Mouse (Mus musculus) cerebellum, adult 11 months (tissue): ENCODE measurements around the gene Hbb-y.
"Not testable (repeated sequence)": the region's sequence is repeated elsewhere in the genome, so short reads cannot be mapped to it uniquely, and the experiment has no call there.

ENCODE experiments used
- DNase-seq: peaks from one replicate; pipeline ENCODE4 v3.0.0; 2022

Gene Hbb-y

GRCm38 (mm10) chr7:103853090-103853489 lies at the start of gene Hbb-y:
Gene Hbb-y, minus strand, starts transcription at chr7:103853216.
- no peak for DNase-seq

DNA sequence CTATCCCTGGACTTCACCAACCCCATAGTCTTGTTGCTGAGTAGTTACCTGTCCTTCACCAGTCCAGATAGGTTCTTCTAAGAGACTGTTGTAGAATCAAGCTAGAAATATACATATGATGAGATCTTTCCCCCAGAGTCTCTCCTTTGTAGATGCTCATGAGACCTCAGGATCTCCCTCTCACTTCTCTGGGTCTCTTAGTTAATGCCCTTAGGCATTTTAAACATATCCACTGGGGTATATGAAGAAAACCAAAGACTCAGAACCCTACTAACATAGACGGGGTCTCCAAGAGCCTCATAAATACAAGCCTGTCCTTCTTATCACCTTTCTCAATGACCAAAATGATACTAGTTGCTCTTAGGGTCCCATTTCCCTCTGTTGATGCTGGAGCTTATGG lies 41.4 kb upstream of the Hbb-y start, which contains the start of gene Olfr64:
TSS of gene Olfr64 (minus strand) at position 101 of the 400 bp plus-strand sequence.
- no peak for DNase-seq

GRCm38 (mm10) chr7:103886152-103886551 lies 33.1 kb upstream of the Hbb-y start, which contains the start of gene Olfr66:
Gene Olfr66, minus strand, starts transcription at chr7:103886252.
- DNase-seq: no peak

DNA sequence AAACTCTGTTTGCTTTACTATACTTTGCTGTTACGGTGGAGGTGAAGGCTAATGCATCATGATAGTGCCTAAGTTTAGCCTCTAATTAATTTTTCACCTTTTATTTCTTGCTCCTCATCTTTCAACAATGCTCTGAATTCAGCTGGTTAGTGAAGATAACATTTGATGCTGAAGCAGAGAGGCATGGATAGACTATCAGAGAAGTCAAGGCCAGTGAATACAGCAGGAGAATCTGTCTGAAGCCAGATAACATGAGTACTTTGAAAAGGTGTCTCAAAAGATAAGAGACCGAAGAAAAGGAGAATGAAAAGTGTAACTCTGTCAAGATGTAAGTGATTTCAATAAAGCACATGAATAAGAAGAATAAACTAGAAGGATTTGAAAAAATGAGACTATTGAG lies 24.1 kb upstream of the Hbb-y start:
- DNase-seq: no peak

DNA sequence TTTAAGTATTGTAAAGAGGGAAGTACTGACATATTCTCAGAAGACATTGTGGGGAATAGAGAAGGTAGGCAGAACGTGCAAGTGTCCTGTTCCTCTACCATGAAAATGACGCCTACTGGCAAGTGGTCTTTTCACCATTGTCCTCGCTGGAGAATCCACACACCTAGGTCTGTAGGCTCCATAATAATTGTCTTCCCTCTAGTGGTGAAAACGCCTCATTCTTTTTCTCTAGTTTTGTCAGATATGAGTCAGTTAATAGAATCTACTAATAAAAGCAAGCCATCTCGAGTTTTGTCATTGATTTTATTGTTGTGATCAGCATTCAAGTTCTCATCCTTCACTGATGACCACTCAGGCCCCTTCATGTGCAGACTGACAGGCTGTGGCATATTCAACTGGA lies 21.4 kb upstream of the Hbb-y start:
- DNase-seq: no peak

- DNase-seq: no peak
These were observed 20.0 kb upstream of the Hbb-y start for GRCm38 (mm10) chr7:103873064-103873463.

- no peak for DNase-seq
These were observed 17.7 kb upstream of the Hbb-y start for GRCm38 (mm10) chr7:103870667-103871066.

DNA sequence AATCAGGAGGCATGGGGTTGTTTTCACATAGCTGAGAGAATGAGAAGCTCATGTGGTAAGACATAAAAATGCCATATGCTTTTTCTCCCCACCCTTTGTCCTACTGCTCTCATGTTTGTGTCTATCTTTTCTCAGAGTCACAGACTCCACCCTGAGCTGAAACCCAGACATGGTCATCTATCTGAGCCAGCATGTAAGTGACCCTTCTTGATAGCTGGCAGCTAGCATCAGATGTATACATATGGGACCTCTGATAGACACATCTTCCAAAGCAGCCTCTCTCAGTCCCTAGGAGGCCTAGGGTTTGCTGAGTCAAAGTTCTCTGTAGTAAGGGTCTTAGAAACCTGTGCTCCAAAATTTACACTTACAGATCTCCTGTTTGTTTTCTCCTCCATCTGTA lies 12.7 kb upstream of the Hbb-y start:
- DNase-seq: no peak

DNA sequence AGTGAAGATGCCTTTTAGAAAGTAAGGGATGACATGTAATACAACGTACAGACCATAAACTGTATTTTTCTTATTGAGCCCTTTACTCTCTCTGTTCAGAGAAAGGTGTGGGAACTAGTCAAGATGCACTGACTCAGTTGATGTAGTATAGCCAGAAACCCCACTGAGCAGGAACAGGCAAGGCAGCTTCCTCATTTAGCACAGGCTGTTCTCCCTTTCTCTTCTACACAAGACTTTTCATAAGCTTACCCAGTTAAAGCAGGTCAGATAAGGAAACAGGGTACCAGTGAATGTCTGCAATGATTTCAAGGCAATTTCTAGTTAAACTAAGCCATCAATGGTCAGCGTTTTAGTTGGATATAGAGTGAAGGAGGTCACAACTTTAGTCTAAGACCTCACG lies 8.5 kb upstream of the Hbb-y start:
- DNase-seq: no peak

GRCm38 (mm10) chr7:103860855-103861254 lies 7.8 kb upstream of the Hbb-y start:
- no peak for DNase-seq

GRCm38 (mm10) chr7:103859076-103859475 lies 6.1 kb upstream of the Hbb-y start:
- no peak for DNase-seq

- no peak for DNase-seq
These were observed 1.7 kb upstream of the Hbb-y start for GRCm38 (mm10) chr7:103854669-103855068.

DNA sequence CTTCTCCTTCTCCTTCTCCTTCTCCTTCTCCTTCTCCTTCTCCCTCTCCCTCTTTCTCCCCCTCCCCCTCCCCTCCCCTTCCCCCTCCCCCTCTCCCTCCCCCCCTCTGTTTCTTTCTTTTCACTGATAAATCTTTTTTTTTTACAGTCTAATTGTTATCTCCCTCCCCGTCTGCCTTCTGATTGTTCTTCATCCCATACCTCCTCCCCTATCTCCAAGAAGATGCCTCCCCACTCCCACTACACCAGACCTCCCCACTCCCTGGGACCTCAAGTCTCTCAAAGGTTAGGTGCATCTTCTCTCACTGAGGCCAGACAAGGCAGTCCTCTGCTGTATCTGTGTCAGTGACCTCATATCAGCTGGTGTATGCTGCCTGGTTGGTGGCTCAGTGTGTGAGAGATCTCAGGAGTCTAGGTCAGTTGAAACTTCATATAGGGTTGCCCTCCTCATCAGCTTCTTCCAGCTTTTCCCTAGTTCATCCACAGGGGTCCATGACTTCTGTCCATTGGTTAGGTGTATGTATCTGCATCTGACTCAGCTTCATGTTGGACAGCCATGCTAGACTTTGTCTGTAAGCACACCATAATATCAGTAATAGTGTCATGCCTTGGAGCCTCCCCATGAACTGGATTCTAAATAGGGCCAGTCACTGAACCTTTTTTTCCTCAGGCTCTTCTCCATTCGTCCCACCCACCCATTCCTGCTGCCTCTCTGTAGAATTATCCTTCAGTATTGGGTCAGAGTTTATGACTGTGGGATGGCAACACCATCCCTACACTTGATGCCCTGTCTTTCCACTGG lies 8.3 kb downstream of the Hbb-y start:
- no peak for DNase-seq

- DNase-seq: no peak
These were observed 10.0 kb downstream of the Hbb-y start, which contains the start of gene Hbb-bh1 for GRCm38 (mm10) chr7:103843034-103843433. Gene Hbb-bh1, minus strand, starts transcription at chr7:103843164.

- DNase-seq: no peak
These were observed 12.7 kb downstream of the Hbb-y start, which contains the start of gene Hbb-bh2 for GRCm38 (mm10) chr7:103840268-103840667. Gene Hbb-bh2, minus strand, starts transcription at chr7:103840520.

DNA sequence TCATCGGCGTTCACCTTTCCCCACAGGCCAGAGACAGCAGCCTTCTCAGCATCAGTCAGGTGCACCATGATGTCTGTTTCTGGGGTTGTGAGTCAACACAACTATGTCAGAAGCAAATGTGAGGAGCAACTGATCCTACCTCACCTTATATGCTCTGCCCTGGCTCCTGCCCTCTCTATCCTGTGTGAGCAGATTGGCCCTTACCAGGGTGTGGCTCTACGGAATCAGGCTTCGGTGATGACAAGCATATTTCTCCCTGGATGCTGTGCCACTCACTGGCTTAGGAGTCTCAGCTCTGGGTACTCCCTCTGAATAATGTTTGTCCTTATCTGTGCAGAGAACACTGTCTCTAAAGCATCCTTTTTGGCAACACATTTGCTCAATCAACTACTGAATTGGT lies 25.2 kb downstream of the Hbb-y start, which contains the start of gene Hbb-bs:
TSS of gene Hbb-bs (minus strand) at position 289 of the 400 bp plus-strand sequence.
- no peak for DNase-seq

GRCm38 (mm10) chr7:103827139-103827538 lies 25.9 kb downstream of the Hbb-y start:
- DNase-seq: not testable (repeated sequence)

GRCm38 (mm10) chr7:103826255-103826887 lies 26.6 kb downstream of the Hbb-y start:
- no peak for DNase-seq

GRCm38 (mm10) chr7:103825536-103826254 lies 27.3 kb downstream of the Hbb-y start:
- no peak for DNase-seq

GRCm38 (mm10) chr7:103824597-103824996 lies 28.4 kb downstream of the Hbb-y start:
- DNase-seq: no peak

GRCm38 (mm10) chr7:103815085-103815484 lies 37.9 kb downstream of the Hbb-y start:
- DNase-seq: not testable (repeated sequence)

GRCm38 (mm10) chr7:103813766-103814165 lies 39.2 kb downstream of the Hbb-y start, which contains the start of gene Hbb-bt:
Gene Hbb-bt, minus strand, starts transcription at chr7:103813996.
- no peak for DNase-seq

DNA sequence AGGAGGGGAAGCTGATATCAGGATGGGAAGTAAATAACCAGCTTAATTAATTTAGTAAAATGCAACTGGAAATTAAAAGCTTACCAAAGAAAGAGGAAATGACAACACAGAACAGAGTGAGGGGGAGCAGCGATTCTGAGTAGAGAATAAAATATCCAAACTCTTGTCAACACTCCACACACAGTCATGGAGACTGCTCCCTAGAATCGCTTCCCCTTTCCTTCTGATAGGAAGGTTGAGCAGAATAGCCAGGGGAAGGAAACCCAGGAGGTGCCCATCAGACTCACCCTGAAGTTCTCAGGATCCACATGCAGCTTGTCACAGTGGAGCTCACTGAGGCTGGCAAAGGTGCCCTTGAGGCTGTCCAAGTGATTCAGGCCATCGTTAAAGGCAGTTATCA lies 39.9 kb downstream of the Hbb-y start:
- not testable (repeated sequence) for DNase-seq
